Mouse (Mus musculus) hindbrain, embryonic 11.5 days (tissue): ENCODE results near the gene Ptgds. TPM values are rescaled to one million over a fixed set of nuclear protein-coding genes. Genes with fewer than 3 reads are reported as not detected.

Experiments used
- ATAC-seq: fragments of 200-750 bp; cut with Nextera tagmentation; 2 replicates; pipeline ENCODE4 v1.8.0; 2017; ENCODE audit warnings: mild to moderate bottlenecking, moderate TSS enrichment, moderate library complexity; ENCODE audit not compliant: low FRiP score
- DNase-seq: peaks from one replicate; pipeline ENCODE4 v3.0.0-alpha.2; 2015; ENCODE audit warnings: low spot score
- H3K27ac ChIP-seq: fragments of 300-500 bp; sonication (generic); 2 replicates; pipeline ENCODE4 v1.5.1; 2014; ENCODE audit warnings: mild to moderate bottlenecking, low read depth, low read length
- H3K27me3 ChIP-seq: fragments of 300-500 bp; sonication (generic); 2 replicates; pipeline ENCODE4 v1.6.1; 2014; ENCODE audit warnings: mild to moderate bottlenecking, low read length, moderate library complexity, mixed read lengths; ENCODE audit not compliant: control insufficient read depth, insufficient read depth
- H3K36me3 ChIP-seq: fragments of 300-500 bp; sonication (generic); 2 replicates; pipeline ENCODE4 v1.6.1; 2014; ENCODE audit warnings: mild to moderate bottlenecking, low read length, moderate library complexity, mixed read lengths; ENCODE audit not compliant: control insufficient read depth, insufficient read depth
- H3K4me1 ChIP-seq: fragments of 300-500 bp; sonication (generic); replicated peaks from 2 replicates; pipeline ENCODE4 v1.6.1; 2014; ENCODE audit warnings: low read length, mixed read lengths; ENCODE audit not compliant: control insufficient read depth, insufficient read depth
- H3K4me2 ChIP-seq: fragments of 300-500 bp; sonication (generic); replicated peaks from 2 replicates; pipeline ENCODE4 v1.6.1; 2014; ENCODE audit warnings: mild to moderate bottlenecking, low read depth, low read length
- H3K4me3 ChIP-seq: fragments of 300-500 bp; sonication (generic); 2 replicates; pipeline ENCODE4 v1.5.1; 2014; ENCODE audit warnings: low read depth, low read length
- H3K9ac ChIP-seq: fragments of 300-500 bp; sonication (generic); 2 replicates; pipeline ENCODE4 v1.6.1; 2014; ENCODE audit warnings: low read depth, low read length
- H3K9me3 ChIP-seq: fragments of 300-500 bp; sonication (generic); 2 replicates; pipeline ENCODE4 v1.6.1; 2016; ENCODE audit warnings: low read length; ENCODE audit not compliant: control insufficient read depth
- WGBS: fragments of 180-500 bp; shearing (Covaris S2); extraction: QIAGEN DNeasy Blood & Tissue Kit; methylation state at CpG from one replicate; pipeline ENCODE4 v1.1.7; 2014; 5-methylcytosine and 5-hydroxymethylcytosine counted together
- polyA plus RNA-seq: library from polyadenylated mRNA; unstranded; fragments of >200 nt; fragmentation: Nextera tagmentation; extraction: Ambion mirVana; gene quantifications from 2 replicates; pipeline ENCODE4 v1.2.1, GENCODE M21; 2014

The Ptgds gene
- polyA plus RNA-seq, 1 experiment from 2014 or later, result 0.39 TPM

- H3K36me3 ChIP-seq, result no peaks in the 10 kb centered on the region
- 2% methylated on average over 27 of the region's 44 CpGs for WGBS
- ATAC-seq (peak; percentile 87), DNase-seq (peak; percentile 94)
- peak within 1 kb of the TSS; percentile 96 for H3K9ac ChIP-seq
- H3K4me1 ChIP-seq, result peaks cover 4% of the 10 kb centered on the region; the same call in 1 of the 2 replicates
- no peaks in the 10 kb centered on the region for H3K27me3 ChIP-seq
- peak within 1 kb of the TSS; percentile 86 for H3K4me3 ChIP-seq
- H3K9me3 ChIP-seq, result no peaks in the 10 kb centered on the region
- H3K27ac ChIP-seq, result 0 out of 2 replicates have a peak within 1 kb of the TSS, but pooled peaks have one; percentile 19
- peak within 1 kb of the TSS; percentile 83 for H3K4me2 ChIP-seq
These were observed 30.9 kb upstream of the Ptgds start, which contains the start of gene Fbxw5 for GRCm38 (mm10) chr2:25500576-25501405. Fbxw5 (plus strand) TSS chr2:25500750.

GRCm38 (mm10) chr2:25500071-25500575 is 30.3 kb upstream of the Ptgds start:
- ATAC-seq (peak; percentile 53), DNase-seq (no peak)
- peaks cover 4% of the 10 kb centered on the region; the same call in 1 of the 2 replicates for H3K4me1 ChIP-seq
- H3K27me3 ChIP-seq, result no peaks in the 10 kb centered on the region
- peak overlapping the region; percentile 43 for H3K4me2 ChIP-seq
- peak overlapping the region; percentile 44; the same call in 1 of the 2 replicates for H3K9ac ChIP-seq
- H3K27ac ChIP-seq, result no peak overlapping the region
- no peaks in the 10 kb centered on the region for H3K36me3 ChIP-seq
- 64% methylated on average over 6 of the region's 6 CpGs for WGBS
- peak overlapping the region; percentile 86 for H3K4me3 ChIP-seq
- H3K9me3 ChIP-seq, result no peaks in the 10 kb centered on the region

GRCm38 (mm10) chr2:25498622-25499478 is 29.0 kb upstream of the Ptgds start:
- Histone ChIP-seq H3K9ac (no peak overlapping the region), H3K36me3 (no peaks in the 10 kb centered on the region), H3K4me3 (no peak overlapping the region), H3K27ac (no peak overlapping the region), H3K27me3 (no peaks in the 10 kb centered on the region), H3K4me2 (no peak overlapping the region), H3K4me1 (peaks cover 4% of the 10 kb centered on the region; the same call in 1 of the 2 replicates), H3K9me3 (no peaks in the 10 kb centered on the region)
- ATAC-seq (no peak), DNase-seq (no peak)
- WGBS, result 75% methylated on average over 15 of the region's 15 CpGs

GRCm38 (mm10) chr2:25497846-25498575 is 28.2 kb upstream of the Ptgds start:
- ATAC-seq (no peak), DNase-seq (no peak)
- H3K4me3 ChIP-seq, result no peak overlapping the region
- H3K4me2 ChIP-seq, result no peak overlapping the region
- H3K9me3 ChIP-seq, result no peaks in the 10 kb centered on the region
- peaks cover 4% of the 10 kb centered on the region; the same call in 1 of the 2 replicates for H3K4me1 ChIP-seq
- no peak overlapping the region for H3K27ac ChIP-seq
- no peak overlapping the region for H3K9ac ChIP-seq
- H3K27me3 ChIP-seq, result no peaks in the 10 kb centered on the region
- 59% methylated on average over 6 of the region's 6 CpGs for WGBS
- no peaks in the 10 kb centered on the region for H3K36me3 ChIP-seq

- peaks cover 2% of the 10 kb centered on the region; the same call in 1 of the 2 replicates for H3K4me1 ChIP-seq
- WGBS, result 49% methylated on average over 4 of the region's 4 CpGs
- no peaks in the 10 kb centered on the region for H3K9me3 ChIP-seq
- ATAC-seq, result no peak
- no peak overlapping the region for H3K4me2 ChIP-seq
- no peaks in the 10 kb centered on the region for H3K27me3 ChIP-seq
- H3K4me3 ChIP-seq, result no peak overlapping the region
- H3K36me3 ChIP-seq, result no peaks in the 10 kb centered on the region
- DNase-seq, result peak; percentile 41
- no peak overlapping the region for H3K27ac ChIP-seq
- H3K9ac ChIP-seq, result no peak overlapping the region
These were observed 26.6 kb upstream of the Ptgds start for GRCm38 (mm10) chr2:25496462-25496861.

- Histone ChIP-seq H3K27ac (no peak within 1 kb of the TSS), H3K36me3 (no peaks in the 10 kb centered on the region), H3K4me3 (no peak within 1 kb of the TSS), H3K4me1 (no peaks in the 10 kb centered on the region), H3K27me3 (no peaks in the 10 kb centered on the region), H3K9ac (no peak within 1 kb of the TSS), H3K4me2 (no peak within 1 kb of the TSS), H3K9me3 (no peaks in the 10 kb centered on the region)
- no peak for DNase-seq
- no peak for ATAC-seq
- 93% methylated on average over 5 of the region's 5 CpGs for WGBS
These were observed 23.7 kb upstream of the Ptgds start, which contains the start of gene Lcn12 for GRCm38 (mm10) chr2:25493476-25493961. Lcn12 (minus strand) TSS chr2:25493911.

GRCm38 (mm10) chr2:25492988-25493387 is 23.1 kb upstream of the Ptgds start:
- Histone ChIP-seq H3K4me3 (no peak overlapping the region), H3K27ac (no peak overlapping the region), H3K9me3 (no peaks in the 10 kb centered on the region), H3K9ac (no peak overlapping the region), H3K4me1 (no peaks in the 10 kb centered on the region), H3K36me3 (no peaks in the 10 kb centered on the region), H3K27me3 (no peaks in the 10 kb centered on the region), H3K4me2 (no peak overlapping the region)
- no peak for ATAC-seq
- DNase-seq, result no peak
- WGBS, result 82% methylated on average over 5 of the region's 5 CpGs

GRCm38 (mm10) chr2:25488671-25489068 is 18.8 kb upstream of the Ptgds start:
- no peaks in the 10 kb centered on the region for H3K27me3 ChIP-seq
- ATAC-seq, result no peak

More at GRCm38 (mm10) chr2:25488671-25489068, 18.8 kb upstream of the Ptgds start:
- Histone ChIP-seq H3K9me3 (no peaks in the 10 kb centered on the region), H3K27ac (no peak overlapping the region), H3K4me3 (no peak overlapping the region), H3K9ac (no peak overlapping the region), H3K36me3 (no peaks in the 10 kb centered on the region), H3K4me1 (no peaks in the 10 kb centered on the region), H3K4me2 (no peak overlapping the region)
- no peak for DNase-seq
- 81% methylated on average over 7 of the region's 7 CpGs for WGBS
